Mouse (Mus musculus) liver, embryonic 16.5 days (tissue): Measurements from ENCODE around the gene Prkar2b. TPM values are rescaled to one million over a fixed set of nuclear protein-coding genes. Genes with fewer than 3 reads are reported as not detected.

Source experiments
- ATAC-seq: fragments of 200-750 bp; cut with Nextera tagmentation; 2 replicates; pipeline ENCODE4 v1.8.0; 2017; ENCODE audit warnings: low read depth, mild to moderate bottlenecking, moderate number of reproducible peaks, moderate library complexity
- H3K27ac ChIP-seq: fragments of 300-500 bp; sonication (generic); 2 replicates; pipeline ENCODE4 v1.5.1; 2014; ENCODE audit warnings: mild to moderate bottlenecking, low read length
- H3K27me3 ChIP-seq: fragments of 300-500 bp; sonication (generic); 2 replicates; pipeline ENCODE4 v1.6.1; 2014; ENCODE audit warnings: low read depth, low read length, mixed read lengths; ENCODE audit not compliant: control insufficient read depth, insufficient read depth
- H3K36me3 ChIP-seq: fragments of 300-500 bp; sonication (generic); 2 replicates; pipeline ENCODE4 v1.6.1; 2014; ENCODE audit warnings: mild to moderate bottlenecking; ENCODE audit not compliant: control insufficient read depth, insufficient read depth
- H3K4me1 ChIP-seq: fragments of 300-500 bp; sonication (generic); 2 replicates; pipeline ENCODE4 v1.6.1; 2014; ENCODE audit warnings: low read depth, low read length, mixed read lengths; ENCODE audit not compliant: control insufficient read depth
- H3K4me2 ChIP-seq: fragments of 300-500 bp; sonication (generic); 2 replicates; pipeline ENCODE4 v1.6.1; 2014; ENCODE audit warnings: low read depth, low read length, mixed read lengths
- H3K4me3 ChIP-seq: fragments of 300-500 bp; sonication (generic); 2 replicates; pipeline ENCODE4 v1.5.1; 2014; ENCODE audit warnings: low read depth, mild to moderate bottlenecking, low read length
- H3K9ac ChIP-seq: fragments of 300-500 bp; sonication (generic); 2 replicates; pipeline ENCODE4 v1.6.1; 2014; ENCODE audit warnings: low read depth, low read length
- H3K9me3 ChIP-seq: fragments of 300-500 bp; sonication (generic); replicated peaks from 2 replicates; pipeline ENCODE4 v1.6.1; 2016; ENCODE audit warnings: low read length; ENCODE audit not compliant: control insufficient read depth
- WGBS: fragments of 180-500 bp; shearing (Covaris S2); extraction: QIAGEN DNeasy Blood & Tissue Kit; methylation state at CpG from one replicate; pipeline ENCODE4 v1.1.7; 2014; ENCODE audit not compliant: insufficient replicate concordance; 5-methylcytosine and 5-hydroxymethylcytosine counted together
- polyA plus RNA-seq: library from polyadenylated mRNA; unstranded; fragments of >200 nt; fragmentation: Nextera tagmentation; extraction: Ambion mirVana; gene quantifications from 2 replicates; pipeline ENCODE4 v1.2.1, GENCODE M21; 2015

The Prkar2b gene
- polyA plus RNA-seq = 51.1 and 53.8 TPM in 2 replicates

GRCm38 (mm10) chr12:32061090-32061930, at the start of gene Prkar2b:
Gene Prkar2b, minus strand, starts transcription at chr12:32061296.
- H3K9ac ChIP-seq = peak within 1 kb of the TSS; percentile 99
- peak within 1 kb of the TSS; percentile 89 for H3K4me2 ChIP-seq
- no peaks in the 10 kb centered on the region for H3K9me3 ChIP-seq
- H3K4me1 ChIP-seq = peaks cover 27% of the 10 kb centered on the region
- no peaks in the 10 kb centered on the region for H3K36me3 ChIP-seq
- H3K4me3 ChIP-seq = peak within 1 kb of the TSS; percentile 93
- H3K27ac ChIP-seq = peak within 1 kb of the TSS; percentile 97
- under 1% methylated on average over 44 of the region's 64 CpGs for WGBS
- no peaks in the 10 kb centered on the region for H3K27me3 ChIP-seq
- ATAC-seq = peak; percentile 93

- 86% methylated on average over 8 of the region's 8 CpGs for WGBS
- no peaks in the 10 kb centered on the region for H3K27me3 ChIP-seq
- H3K4me3 ChIP-seq = no peak overlapping the region
- H3K9ac ChIP-seq = no peak overlapping the region
- H3K27ac ChIP-seq = peak overlapping the region; percentile 85
- no peak for ATAC-seq
- peaks cover 93% of the 10 kb centered on the region for H3K4me1 ChIP-seq
- no peak overlapping the region for H3K4me2 ChIP-seq
- H3K36me3 ChIP-seq = peaks cover 10% of the 10 kb centered on the region
- H3K9me3 ChIP-seq = no peaks in the 10 kb centered on the region
Measured at GRCm38 (mm10) chr12:32109201-32109600, 48.1 kb upstream of the Prkar2b start.

DNA sequence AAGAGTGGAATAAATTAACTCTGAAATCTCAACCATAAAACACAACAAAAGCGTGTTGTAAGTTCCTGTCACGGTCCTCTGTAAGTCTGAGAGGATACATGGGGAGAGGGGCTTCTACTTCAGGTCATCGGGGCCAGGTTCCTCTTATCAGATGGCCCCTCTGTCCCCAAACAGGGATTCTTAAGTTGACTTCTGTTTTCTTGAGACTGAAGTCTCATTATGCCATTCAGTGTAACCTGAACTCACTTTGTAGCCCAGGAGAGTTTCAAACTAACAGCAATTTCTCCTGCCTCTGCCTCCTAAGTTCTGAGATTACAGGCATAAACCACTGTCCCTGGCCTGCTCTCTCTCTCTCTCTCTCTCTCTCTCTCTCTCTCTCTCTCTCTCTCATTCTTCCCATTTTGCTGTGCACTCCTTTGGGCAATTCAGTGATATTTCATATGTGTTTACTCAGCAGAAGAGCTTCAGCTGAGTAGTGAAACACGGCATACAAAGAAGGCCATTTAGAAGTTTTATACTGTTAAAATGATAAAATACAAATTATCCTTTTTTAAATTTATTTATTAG, 43.9 kb upstream of the Prkar2b start:
- peak overlapping the region; percentile 10 for H3K4me3 ChIP-seq
- peak overlapping the region; percentile 91 for H3K27ac ChIP-seq
- 36% methylated on average over 4 of the region's 4 CpGs for WGBS
- H3K4me2 ChIP-seq = peak overlapping the region; percentile 58
- H3K4me1 ChIP-seq = peaks cover 92% of the 10 kb centered on the region
- H3K27me3 ChIP-seq = no peaks in the 10 kb centered on the region
- H3K36me3 ChIP-seq = peaks cover 32% of the 10 kb centered on the region
- ATAC-seq = no peak
- peak overlapping the region; percentile 68 for H3K9ac ChIP-seq
- no peaks in the 10 kb centered on the region for H3K9me3 ChIP-seq

GRCm38 (mm10) chr12:32104451-32104862, 43.4 kb upstream of the Prkar2b start:
- peak; percentile 100 for ATAC-seq
- Histone ChIP-seq H3K9ac (peak overlapping the region; percentile 68), H3K4me1 (peaks cover 87% of the 10 kb centered on the region), H3K4me3 (peak overlapping the region; percentile 10), H3K36me3 (peaks cover 31% of the 10 kb centered on the region), H3K27ac (peak overlapping the region; percentile 91), H3K4me2 (peak overlapping the region; percentile 58), H3K27me3 (no peaks in the 10 kb centered on the region), H3K9me3 (no peaks in the 10 kb centered on the region)
- 19% methylated on average over 6 of the region's 6 CpGs for WGBS

DNA sequence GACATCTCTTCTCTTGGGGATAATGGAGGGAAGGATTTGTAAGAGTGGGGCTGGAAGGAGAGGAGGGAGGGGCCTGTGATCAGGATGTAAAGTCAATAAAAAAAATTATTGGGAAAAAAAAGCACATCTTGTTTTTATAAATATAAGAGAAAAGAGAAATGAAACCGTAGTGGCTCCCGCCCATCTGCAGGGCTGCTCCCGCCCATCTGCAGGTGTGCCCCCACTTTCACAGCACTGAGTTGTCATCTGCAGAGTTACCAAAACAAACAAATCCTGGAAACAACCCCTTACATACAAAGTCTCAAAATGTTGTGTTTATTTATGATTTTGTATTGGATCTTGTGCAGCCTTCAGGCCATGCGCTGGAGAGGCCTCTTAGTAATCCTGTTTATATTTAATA, 40.2 kb upstream of the Prkar2b start:
- Histone ChIP-seq H3K9ac (peak overlapping the region; percentile 16; the same call in 1 of the 2 replicates), H3K4me2 (peak overlapping the region; percentile 14; the same call in 1 of the 2 replicates), H3K27me3 (no peaks in the 10 kb centered on the region), H3K27ac (peak overlapping the region; percentile 64), H3K36me3 (peaks cover 38% of the 10 kb centered on the region), H3K4me3 (no peak overlapping the region), H3K4me1 (peaks cover 60% of the 10 kb centered on the region), H3K9me3 (no peaks in the 10 kb centered on the region)
- ATAC-seq = no peak
- 73% methylated on average over 4 of the region's 4 CpGs for WGBS

- H3K4me3 ChIP-seq = no peak overlapping the region
- H3K9me3 ChIP-seq = no peaks in the 10 kb centered on the region
- H3K36me3 ChIP-seq = peaks cover 38% of the 10 kb centered on the region
- WGBS = 76% methylated on average over 4 of the region's 4 CpGs
- no peaks in the 10 kb centered on the region for H3K27me3 ChIP-seq
- no peak overlapping the region for H3K27ac ChIP-seq
- ATAC-seq = no peak
- H3K4me2 ChIP-seq = no peak overlapping the region
- H3K4me1 ChIP-seq = peaks cover 55% of the 10 kb centered on the region
- no peak overlapping the region for H3K9ac ChIP-seq
Measured at GRCm38 (mm10) chr12:32099686-32100206, 38.6 kb upstream of the Prkar2b start.

- no peak overlapping the region for H3K4me3 ChIP-seq
- H3K27me3 ChIP-seq = no peaks in the 10 kb centered on the region
- H3K9me3 ChIP-seq = no peaks in the 10 kb centered on the region
- no peak for ATAC-seq
- H3K4me2 ChIP-seq = no peak overlapping the region
- H3K36me3 ChIP-seq = peaks cover 34% of the 10 kb centered on the region
- H3K4me1 ChIP-seq = peaks cover 54% of the 10 kb centered on the region
- no peak overlapping the region for H3K9ac ChIP-seq
- H3K27ac ChIP-seq = 0 out of 2 replicates have a peak overlapping the region, but pooled peaks have one; percentile 44
- 75% methylated on average over 4 of the region's 4 CpGs for WGBS
Measured at GRCm38 (mm10) chr12:32098596-32098995, 37.5 kb upstream of the Prkar2b start.

- Histone ChIP-seq H3K4me1 (peaks cover 39% of the 10 kb centered on the region), H3K9me3 (no peaks in the 10 kb centered on the region), H3K36me3 (peaks cover 21% of the 10 kb centered on the region), H3K27me3 (no peaks in the 10 kb centered on the region), H3K9ac (no peak overlapping the region), H3K4me3 (no peak overlapping the region), H3K4me2 (no peak overlapping the region), H3K27ac (peak overlapping the region; percentile 40; the same call in 1 of the 2 replicates)
- 17% methylated on average over 1 of the region's 1 CpGs for WGBS
- no peak for ATAC-seq
Measured at GRCm38 (mm10) chr12:32097107-32097506, 36.0 kb upstream of the Prkar2b start.
